Mouse (Mus musculus) lung, adult 18-20 months (tissue): ENCODE data around the gene Cd81.
A peak's percentile ranks its signal among the peaks of the same experiment; 100 is the strongest.

Source experiments
- DNase-seq, 2 experiments: peaks; one replicate each; pipeline ENCODE4 v3.0.0; 2022; ENCODE audit warnings: mixed read lengths in 2 of 2

Gene Cd81

DNA sequence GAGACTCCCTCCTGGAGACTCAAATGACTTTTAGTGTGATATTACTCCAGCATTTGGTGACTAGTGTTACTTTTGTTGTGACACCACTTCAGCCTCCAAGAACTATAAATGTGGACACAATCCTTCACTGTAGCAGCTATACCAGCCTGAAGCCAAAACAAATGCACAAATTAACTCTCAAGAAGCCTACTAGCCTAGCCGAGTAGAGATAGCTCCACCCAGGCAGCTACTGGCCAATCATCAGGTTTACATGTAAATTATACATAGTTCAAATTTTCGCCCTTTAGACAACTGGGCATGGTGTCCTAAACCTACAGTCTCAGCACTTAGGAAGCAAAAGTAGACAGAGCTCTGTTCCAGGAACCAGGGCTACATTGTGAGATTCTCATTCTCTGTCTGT lies 1.2 kb upstream of the Cd81 start:
- DNase-seq: no peak

DNA sequence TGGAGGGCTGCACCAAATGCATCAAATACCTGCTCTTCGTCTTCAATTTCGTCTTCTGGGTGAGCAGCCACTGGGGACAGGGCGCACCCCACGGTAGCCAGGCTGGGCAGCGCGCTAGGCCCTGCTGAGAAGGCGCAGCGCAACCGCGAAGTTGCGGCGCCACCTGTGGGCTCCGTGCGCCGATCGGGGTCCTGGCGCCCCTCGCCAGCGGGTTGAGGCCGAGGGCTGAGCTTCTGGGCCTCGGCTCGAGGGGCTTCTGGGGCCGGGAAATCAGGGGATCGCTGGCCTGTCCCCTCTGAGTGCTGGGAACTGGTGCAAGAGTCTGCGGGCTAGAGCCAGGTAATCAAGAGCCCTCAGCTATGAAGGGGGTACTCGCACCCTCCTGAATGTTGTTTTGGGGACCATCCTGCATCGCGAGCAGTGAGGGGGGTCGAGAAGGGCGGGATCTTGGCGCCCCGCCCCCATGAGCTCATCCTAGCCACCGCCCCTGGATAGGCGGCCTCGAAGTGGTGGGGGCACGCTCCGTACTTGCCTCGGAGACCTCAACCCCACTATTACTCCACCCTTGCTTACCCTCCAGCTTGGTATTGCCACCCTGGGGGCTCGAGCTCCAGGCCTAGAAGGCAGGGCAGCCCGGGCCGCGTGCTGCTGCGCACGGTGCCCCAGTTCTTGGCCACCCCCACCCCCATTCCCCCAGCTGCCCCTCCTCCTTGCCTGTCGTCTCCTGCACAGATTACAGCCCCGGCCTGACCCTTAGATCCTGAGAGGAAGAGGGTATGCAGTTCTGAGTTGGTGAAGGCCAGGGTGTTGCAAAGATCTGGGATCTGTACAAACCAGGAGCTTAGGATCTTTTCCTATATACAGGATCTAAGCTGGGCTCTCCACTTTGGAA lies 715 bp downstream of the Cd81 start:
- peak; percentile 63 to 64 for DNase-seq

DNA sequence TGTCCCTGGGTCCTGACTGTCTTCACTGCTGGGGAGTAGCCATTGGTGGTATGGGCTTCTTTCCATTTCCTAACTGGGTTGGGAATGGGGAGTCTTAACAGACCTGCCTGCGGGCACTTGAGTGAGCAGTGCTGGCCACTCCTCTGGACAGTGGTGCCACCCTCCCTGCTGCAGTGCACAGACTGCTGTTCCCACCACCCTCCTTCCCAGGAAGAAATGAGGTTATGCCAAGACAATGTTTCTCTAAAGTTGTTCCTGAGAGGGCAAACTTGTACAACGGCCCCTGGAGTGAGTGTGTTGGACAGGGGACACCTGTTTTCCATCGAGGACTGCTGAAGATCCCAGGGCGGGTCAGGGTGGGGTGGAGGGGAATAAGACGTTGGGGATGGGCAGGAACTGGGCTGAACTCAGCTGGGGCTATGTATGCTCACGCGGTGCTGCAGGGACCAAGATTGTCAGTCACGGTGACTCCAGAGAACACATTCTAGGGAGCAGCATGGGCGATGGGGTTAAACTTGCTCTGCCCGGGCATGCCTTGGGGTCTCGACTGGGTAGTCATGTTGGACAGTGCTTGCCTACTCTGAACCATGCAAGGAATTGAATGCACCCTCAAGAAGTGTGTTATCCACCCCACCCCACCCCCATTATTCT lies 1.5 kb downstream of the Cd81 start:
- peak in 1 of 2 experiments; percentile 19 for DNase-seq

DNA sequence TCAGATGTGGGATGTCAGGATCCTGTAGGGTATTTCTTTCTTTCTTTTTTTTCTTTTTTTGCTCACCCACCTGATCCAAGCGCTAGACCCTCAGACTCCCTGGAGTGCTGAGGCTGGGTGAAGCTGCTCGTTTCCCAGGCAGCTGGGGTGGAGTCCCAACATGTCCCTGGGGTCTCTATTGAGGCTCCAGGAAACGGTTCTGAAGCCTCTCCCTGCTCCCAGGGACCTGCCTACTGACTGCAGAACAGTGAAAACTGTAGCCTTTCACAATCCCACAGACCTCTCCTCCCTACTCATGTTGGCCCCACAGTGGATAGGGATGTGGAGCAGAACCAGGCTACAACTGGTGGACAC lies 2.0 kb downstream of the Cd81 start:
- DNase-seq: no peak

DNA sequence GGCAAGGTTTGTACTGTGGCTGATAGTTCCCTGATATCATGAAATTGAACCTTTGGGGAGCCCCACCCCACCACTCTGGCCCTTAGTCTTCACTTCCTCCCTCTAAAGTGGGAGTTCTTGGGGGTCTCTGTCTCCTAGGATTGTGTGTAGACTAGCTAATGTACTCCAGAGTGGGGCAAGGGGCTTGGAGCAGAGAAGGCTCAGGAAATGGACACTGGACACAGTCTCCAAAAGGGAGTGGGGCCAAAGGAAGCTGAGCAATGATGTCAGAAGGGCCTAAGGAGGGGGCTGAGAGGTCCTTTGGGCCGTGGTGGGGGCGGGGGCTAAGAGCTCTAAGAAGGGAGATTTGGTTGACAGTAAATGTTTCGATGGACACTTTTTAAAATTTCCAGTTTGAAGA lies 2.5 kb downstream of the Cd81 start:
- no peak for DNase-seq

DNA sequence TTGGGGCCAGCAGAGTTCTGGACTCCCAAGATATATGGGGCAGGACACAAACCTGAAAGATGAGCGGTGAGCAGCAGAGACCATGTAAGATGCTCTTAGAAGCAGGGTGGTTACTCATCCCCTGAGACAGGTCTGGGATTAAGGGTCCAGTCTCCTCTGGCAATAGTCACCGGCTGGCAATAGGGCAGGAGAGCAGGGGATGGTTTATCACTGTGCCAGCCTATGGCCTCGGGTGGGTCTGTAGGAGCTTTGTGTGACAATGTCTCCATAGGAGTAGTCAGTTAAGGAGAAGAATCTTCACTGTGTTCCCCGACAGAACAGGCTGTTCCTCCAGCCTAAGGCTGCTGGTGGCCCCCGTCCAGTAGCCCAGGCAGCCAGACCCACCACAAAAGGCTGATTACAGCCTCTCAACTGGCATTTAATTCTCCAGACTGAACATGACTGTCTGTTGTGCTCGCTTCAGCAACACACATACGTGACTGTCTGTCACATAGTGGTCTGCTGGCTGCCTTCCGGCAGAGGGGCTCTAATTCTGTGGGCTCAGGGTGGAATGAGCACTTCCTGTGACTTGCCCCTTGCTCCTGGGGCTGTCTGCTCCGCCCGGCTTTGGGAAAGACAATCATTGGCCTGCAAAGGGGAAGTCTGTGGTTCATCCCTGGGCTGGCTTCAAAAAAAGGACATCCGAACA lies 3.1 kb downstream of the Cd81 start:
- DNase-seq: no peak

DNA sequence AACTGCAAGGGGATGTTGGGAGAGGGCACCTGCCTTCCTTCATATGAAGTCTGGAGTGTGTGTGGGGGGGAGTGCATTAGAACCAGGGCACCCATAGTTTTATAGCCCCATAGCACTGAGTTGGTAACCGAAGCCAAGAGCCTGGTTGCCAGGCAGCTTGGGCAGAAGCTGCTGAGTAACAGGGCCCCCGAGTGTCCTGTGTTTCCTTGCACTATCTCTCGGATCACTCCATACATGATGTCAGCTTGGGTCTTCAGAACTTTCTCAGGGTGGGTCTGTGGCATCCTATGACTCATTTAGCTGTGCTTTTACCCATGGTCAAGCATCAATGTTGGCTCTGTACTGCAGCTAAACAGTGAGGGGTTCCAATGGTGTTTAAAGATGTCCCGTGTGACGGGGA lies 4.5 kb downstream of the Cd81 start:
- DNase-seq: no peak

DNA sequence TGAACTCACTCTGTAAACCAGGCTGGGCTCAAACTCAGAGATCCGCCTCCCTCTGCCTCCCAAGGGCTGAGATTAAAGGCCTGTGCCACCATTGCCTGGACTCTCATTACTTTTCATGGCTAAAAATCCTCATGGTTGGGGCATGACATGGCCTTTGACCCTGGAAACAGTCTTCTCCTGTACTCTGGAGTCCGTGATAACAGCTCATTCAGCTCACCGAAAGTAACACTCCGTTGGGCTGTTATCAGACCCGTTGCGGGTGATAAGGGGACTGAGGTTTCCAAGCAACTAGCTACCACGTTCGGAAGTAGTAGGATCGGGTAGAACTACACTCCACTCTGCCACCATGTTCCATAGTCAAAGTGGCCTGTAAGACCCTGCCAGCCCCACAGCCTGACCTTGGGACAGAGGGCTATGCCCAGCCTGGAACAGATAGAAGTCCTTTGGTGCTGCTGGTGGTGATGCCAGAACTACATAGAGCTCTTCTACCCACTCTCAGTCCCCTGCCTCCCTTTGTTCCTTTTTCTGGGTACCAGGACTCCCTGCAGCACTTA lies 5.2 kb downstream of the Cd81 start:
- DNase-seq: no peak

DNA sequence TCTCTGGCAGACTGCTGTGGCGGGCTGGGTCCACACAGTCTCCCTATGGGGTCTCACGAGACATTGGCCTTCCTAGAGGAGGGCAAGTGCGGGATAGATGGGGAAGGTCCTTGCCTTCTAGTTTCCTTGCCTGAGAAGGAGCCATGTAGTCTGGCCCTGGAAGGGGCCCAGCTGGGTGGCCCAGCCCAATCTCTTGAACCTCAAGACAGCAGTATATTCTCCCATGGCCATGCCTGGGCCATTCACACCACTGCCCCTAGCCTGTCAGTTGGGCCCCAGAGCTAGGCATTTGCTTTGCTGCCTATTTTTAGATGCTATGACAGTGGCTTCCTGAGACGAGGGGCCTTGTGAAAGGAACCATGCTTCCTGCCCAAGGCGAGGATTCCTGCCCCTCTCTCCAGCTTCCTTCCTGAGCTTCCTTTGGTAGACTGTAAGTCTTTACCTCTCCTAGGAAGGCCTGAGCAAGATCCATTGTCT lies 5.7 kb downstream of the Cd81 start:
- DNase-seq: no peak

DNA sequence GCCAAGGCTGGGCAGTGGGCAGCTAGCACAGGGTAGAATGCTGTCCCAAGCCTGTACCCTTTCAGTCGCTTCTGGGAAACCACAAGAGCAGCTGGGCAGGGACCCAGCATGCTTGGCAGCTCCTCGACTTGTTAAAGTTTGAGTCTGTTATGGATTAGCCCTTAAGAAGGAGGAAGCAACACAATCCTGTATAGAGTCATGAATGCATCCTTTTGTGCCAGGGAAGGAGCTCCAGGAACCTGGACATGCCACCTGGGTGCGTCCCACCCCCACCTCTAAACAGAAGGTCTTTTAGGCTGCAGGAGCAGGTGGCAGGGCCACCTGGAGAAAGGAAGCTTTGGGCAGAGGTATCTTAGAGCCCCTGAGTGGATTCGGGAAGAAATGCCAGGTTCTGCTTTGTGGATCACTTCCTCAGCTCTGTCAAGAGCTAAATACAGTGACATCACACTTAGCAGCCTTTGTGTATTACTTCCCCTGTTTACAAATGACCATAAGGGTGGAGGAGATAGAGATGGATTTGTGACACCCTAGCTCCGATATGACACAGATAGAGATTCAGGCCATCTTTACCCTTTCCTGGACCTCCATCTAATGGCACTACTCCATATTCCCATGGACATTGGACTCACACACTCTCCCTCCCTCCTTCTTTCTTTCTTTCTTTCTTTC lies 6.8 kb downstream of the Cd81 start:
- DNase-seq: no peak

DNA sequence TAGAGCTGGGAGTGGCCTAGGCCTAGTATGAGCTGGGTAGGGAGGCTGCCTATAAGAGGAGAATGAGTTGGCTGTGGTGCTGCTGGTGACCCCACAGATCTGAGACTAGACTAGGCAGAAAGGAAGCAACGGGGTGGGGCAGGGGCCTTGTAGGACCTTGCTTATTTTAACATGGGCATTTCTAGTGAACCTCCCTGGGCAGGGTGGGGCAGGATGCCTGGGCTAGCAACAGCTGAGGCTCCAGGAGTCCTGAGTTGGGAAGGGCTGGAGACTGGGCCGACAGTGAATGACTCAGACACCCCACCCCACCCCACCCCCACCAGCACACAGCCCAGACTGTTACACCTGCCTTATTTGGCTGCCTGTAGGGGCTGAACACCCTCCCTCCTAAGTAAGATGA lies 10.2 kb downstream of the Cd81 start:
- no peak for DNase-seq

DNA sequence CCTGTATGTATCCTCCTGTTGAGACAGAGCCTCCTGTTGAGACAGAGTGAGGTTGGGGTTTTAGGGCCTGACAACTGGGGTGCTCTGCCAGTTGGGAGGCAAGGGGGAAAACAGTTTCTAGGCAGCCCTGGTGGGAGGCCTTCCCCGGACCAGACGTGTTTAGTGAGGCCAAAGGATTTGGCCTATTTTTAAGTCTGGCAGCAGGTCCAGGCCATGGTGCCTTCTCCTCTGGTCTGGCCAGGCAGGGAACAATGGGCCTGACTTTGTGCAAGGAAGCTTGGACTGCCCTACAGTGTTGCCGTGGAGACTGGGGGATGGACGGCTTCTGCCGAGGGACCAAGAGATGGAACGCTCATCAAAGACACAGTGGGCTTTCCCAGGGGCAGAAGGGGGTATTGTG lies 11.7 kb downstream of the Cd81 start:
- no peak for DNase-seq

DNA sequence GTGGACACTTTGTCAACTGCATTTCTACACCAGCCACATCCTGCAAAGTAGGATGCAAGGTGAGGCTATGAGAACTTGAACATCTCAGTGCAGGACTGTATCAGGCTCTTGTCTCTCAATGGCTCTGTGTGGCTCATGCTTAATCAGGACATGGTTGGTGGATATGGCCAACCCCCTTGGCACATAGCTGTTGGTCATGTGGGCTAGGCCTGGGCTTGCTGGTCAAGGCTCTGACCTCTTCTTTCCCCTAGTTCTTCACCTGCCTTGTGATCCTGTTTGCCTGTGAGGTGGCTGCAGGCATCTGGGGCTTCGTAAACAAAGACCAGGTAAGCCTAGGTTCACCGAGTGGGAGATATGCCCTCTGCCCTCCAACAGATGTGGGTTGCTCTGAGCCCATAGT lies 13.2 kb downstream of the Cd81 start:
- no peak for DNase-seq

DNA sequence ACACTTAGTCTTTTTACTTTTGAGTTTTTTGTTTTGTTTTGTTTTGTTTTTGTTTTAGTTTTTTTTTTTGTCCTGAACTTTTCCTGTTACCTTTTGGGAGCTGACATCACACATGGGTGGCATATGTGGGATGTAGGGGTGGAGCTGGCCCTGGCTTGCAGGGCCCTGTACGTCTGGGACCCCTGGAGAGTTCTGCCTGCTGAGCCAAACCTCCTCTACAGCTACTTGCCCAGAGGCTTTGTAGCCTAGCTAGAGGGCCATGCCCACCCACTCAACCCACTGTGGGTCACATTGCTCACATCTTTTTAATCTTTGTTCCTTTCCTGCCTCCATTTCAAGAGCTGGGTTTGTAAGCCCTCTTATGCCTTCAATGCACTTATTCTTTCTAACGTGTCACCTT lies 14.9 kb downstream of the Cd81 start:
- DNase-seq: no peak

DNA sequence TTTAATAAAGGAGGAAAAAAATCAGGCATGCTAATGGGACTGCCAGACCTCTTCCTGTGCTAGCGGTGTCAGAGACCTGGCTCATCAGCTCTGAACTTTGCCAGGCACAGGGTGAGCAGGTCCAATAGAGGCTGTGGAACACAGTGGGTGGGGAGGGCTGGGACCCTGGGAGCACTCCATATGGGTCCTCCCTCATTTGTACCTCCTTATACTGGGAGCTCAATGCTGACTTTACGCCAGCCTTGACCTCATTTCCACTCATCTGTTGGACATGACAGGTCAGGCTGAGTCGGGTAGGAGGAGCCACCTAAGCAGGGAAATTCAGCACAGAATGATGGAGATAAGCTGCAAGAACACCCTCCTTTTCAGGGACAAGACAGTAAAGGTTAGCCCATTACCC lies 15.4 kb downstream of the Cd81 start:
- no peak for DNase-seq

DNA sequence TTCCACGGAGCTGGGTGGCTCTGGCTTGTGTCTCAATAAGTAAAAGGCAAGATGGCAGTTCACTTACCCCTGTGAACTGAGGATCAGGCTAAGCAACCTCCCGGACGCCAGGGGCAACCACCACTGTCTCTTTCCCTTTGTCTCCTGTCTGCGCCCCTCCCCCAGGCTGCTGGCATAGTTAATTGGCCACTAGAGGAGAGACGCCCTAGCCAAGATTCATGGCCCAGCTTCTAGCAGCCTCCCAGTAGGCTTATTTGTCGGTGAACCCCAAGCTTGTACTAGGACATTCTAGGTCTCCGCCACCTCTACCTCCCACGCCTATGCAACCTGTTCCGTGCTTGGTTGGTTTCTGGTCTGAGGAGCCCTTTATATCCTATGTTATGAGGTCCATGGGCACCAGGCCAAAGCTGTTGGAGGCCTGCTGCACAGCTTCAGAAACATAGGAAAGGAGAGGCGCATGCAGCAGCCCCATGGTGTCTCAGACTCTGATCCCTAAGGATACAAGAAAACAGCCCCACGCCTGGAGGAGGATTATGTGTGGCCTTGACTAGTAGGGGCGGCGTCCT lies 15.9 kb downstream of the Cd81 start:
- no peak for DNase-seq

DNA sequence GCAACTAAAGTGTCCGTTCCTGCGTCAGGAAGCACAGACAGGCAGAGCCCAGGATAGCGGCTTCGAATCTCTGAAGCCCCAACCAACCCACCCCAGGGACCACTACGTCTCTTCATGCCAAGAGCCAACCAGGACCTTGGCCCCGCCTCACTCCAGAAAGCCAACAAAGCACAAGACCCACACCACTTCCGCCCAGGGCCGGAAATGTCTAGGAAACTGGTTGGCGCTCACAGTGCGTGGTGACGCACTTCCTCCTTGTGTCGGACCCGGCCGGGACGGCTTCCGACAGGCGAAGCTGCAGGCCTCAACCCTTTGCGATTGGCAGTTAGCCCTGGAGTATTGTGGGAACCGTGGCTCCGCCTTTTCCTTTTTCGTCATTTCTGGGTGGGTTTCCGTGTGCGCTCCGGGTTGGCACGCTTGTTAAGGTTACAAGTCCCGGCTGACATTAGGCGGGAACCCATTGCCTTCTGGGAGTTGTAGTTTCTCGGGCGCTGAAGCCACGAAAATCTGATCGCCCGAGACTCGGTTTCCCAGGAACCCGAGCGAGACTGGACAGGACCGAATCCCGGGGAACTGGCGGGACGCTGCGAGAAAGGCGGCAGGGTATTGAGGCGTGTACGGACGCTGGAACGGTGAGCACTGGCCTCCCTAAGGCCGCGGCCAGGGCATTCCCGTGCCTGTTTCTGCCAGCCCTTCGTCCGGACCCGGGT lies 16.5 kb downstream of the Cd81 start, which contains the start of gene Tssc4:
Gene Tssc4, plus strand, starts transcription at position 368 of the 710 bp plus-strand sequence.
- DNase-seq: peak; percentile 99

DNA sequence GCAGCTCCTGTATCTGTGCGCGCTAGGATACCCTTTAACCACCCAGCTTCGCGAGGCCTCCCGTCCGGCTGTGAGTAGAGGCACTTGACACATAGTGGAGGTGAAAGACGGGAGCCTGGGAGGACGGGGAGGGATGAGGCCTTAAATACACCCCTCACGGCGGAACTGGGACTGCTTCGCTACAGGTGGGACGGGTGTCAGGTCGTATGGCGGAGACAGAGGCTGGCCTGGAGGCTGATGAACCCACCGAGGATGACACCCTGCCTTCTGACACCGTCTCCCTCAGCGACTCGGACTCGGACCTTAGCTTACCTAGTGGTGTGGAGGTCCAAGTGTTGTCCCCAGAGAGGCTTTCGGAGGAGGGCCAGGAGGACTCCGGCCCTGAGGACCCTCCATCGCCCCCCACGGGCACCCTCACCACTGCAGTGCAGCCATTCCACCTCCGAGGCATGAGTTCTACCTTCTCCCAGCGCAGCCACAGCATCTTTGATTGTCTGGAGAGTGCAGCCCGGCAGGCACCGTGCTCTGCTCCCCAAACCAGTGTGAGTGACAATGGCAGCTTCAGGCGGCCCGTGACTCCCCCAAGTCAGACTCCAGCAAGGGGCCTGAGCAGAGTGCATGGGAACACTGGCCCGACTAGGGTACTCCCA lies 17.3 kb downstream of the Cd81 start:
- peak in 1 of 2 experiments; percentile 44 for DNase-seq

DNA sequence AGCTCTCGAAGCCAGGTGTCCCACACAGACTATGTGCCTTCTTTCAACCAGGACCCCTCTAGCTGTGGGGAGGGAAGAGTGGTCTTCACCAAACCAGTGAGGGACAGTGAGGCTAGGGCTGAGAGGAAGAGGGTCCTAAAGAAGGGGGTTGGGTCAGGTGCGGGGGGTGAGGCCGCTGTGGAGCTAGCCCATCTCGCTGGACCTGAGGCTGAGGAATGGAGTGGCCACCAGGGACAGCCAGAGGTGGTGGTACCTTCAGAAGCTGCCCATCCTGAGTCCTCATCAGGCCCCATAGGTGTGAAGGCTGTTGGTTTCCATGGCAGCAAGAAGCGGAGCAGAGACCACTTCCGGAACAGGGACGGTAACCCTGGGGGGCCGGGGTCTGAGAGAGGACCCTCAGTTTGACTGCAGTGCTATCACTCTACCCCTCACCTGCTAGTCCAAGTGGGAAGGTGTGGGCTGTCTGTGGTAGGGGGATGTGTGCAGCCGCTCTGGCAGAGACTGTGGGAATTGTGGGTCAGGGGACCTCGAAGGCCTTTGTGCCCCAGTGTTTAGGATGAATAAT lies 18.0 kb downstream of the Cd81 start:
- DNase-seq: no peak

DNA sequence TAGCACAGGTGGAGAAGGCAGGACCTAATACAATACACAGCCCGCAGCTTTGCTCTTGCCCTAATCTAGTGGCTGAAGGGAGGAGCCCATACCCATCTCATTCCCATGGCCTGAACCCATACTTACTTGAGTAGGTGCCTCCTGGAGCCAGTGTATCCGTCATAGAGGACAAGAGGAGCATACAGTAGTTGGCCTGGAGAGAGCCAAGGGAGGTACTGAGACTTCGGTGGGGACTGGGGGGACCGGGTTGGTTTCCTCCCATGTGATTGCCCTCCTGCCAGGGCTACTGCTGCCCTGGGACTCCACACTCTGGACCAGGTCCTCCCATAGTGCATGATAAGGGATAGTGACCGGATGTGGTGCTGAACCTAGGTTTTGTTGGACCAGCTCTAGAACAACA lies 20.1 kb downstream of the Cd81 start:
- no peak for DNase-seq

DNA sequence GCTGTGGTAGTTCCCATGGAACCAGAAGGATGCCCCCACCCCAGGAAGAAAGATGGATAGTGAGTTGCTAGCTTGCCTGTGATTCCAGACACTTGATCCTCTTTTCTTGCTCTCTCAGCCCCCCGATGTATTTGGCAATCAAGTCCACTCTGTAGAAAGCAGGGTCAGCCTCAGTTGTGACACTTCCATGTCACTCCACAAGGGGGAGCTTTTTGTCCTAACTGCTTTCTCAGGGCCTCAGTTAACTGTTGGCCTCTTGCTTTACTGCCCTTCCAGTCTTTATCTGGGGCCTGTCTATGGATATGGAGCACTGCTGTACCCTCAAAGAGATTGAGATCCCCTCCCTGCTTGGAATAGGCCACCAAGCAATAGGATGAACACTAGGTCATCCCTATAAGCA lies 20.5 kb downstream of the Cd81 start:
- DNase-seq: no peak
